46 mouse cellular contexts compared by ENCODE assay signal in genomic region chr9:20828127-20828526, GRCm38 (mm10). TPM values are rescaled to one million over a fixed set of nuclear protein-coding genes. Genes with fewer than 3 reads are reported as not detected.
"Had no signal": no experiment of that assay in that cellular context is flagged by ENCODE, and none has a peak within 500 bp of the region (broad histone marks: within the 10 kb centered on the region; RNA-seq: fewer than 3 reads in every experiment).

No protein-coding gene starts in this region.

- DNase-seq: left cerebral cortex, postnatal 4 days; liver; liver, embryonic 13.5 days; liver, postnatal 0 days; lung, adult 18-20 months; lung, adult 2 months; lung, embryonic 14.5 days; lung, postnatal 10 days; lung, postnatal 14 days; lung, postnatal 36 days; lung, postnatal 4 days had no signal

- H3K9ac ChIP-seq: limb, embryonic 12.5 days; limb, embryonic 13.5 days; limb, embryonic 15.5 days; liver, embryonic 12.5 days; liver, embryonic 13.5 days; liver, embryonic 14.5 days; liver, embryonic 15.5 days; liver, postnatal 0 days; lung, embryonic 14.5 days; lung, embryonic 15.5 days; midbrain, embryonic 12.5 days; midbrain, embryonic 13.5 days; midbrain, embryonic 15.5 days; neural tube, embryonic 12.5 days had no signal

- H3K9me3 ChIP-seq: limb, embryonic 10.5 days; limb, embryonic 12.5 days; limb, embryonic 13.5 days; limb, embryonic 15.5 days; liver, embryonic 12.5 days; liver, embryonic 13.5 days; liver, embryonic 15.5 days; lung, embryonic 15.5 days; midbrain, embryonic 10.5 days; midbrain, embryonic 12.5 days; midbrain, embryonic 13.5 days; midbrain, embryonic 15.5 days; neural tube, embryonic 12.5 days had no signal

- H3K4me3 ChIP-seq: left cerebral cortex, adult 2 months; limb, embryonic 10.5 days; limb, embryonic 12.5 days; limb, embryonic 13.5 days; limb, embryonic 15.5 days; liver, embryonic 12.5 days; liver, embryonic 13.5 days; liver, embryonic 15.5 days; lung, embryonic 15.5 days; midbrain, embryonic 10.5 days; midbrain, embryonic 12.5 days; midbrain, embryonic 13.5 days; midbrain, embryonic 15.5 days; myocyte; neural tube, embryonic 12.5 days had no signal

- H3K36me3 ChIP-seq: limb, embryonic 10.5 days; limb, embryonic 12.5 days; limb, embryonic 13.5 days; limb, embryonic 15.5 days; liver, embryonic 12.5 days; liver, embryonic 13.5 days; liver, embryonic 15.5 days; lung, embryonic 15.5 days; midbrain, embryonic 10.5 days; midbrain, embryonic 12.5 days; midbrain, embryonic 13.5 days; midbrain, embryonic 15.5 days; neural tube, embryonic 12.5 days had no signal

- H3K4me1 ChIP-seq: liver, embryonic 13.5 days; liver, embryonic 15.5 days; lung, embryonic 15.5 days; midbrain, embryonic 12.5 days had no signal

- ATAC-seq: liver, embryonic 12.5 days; liver, postnatal 0 days; lung, postnatal 0 days; midbrain, embryonic 13.5 days; midbrain, embryonic 15.5 days; midbrain, embryonic 16.5 days had no signal

- H3K27me3 ChIP-seq: limb, embryonic 15.5 days; lung, embryonic 15.5 days; midbrain, embryonic 15.5 days had no signal

- H3K27ac ChIP-seq: left cerebral cortex, adult 2 months; limb, embryonic 10.5 days; limb, embryonic 12.5 days; limb, embryonic 13.5 days; limb, embryonic 15.5 days; liver, embryonic 12.5 days; liver, embryonic 13.5 days; liver, embryonic 14.5 days; liver, embryonic 15.5 days; lung, embryonic 15.5 days; macrophage; midbrain, embryonic 10.5 days; midbrain, embryonic 12.5 days; midbrain, embryonic 13.5 days; midbrain, embryonic 15.5 days; neural tube, embryonic 12.5 days had no signal

- H3K4me2 ChIP-seq: limb, embryonic 12.5 days; limb, embryonic 13.5 days; limb, embryonic 15.5 days; liver, embryonic 11.5 days; liver, embryonic 12.5 days; liver, embryonic 13.5 days; liver, embryonic 15.5 days; lung, embryonic 14.5 days; lung, embryonic 15.5 days; midbrain, embryonic 12.5 days; midbrain, embryonic 13.5 days; midbrain, embryonic 15.5 days; neural tube, embryonic 12.5 days had no signal

RNA-seq across cellular contexts. Expression of gene Rdh8, which starts 9.8 kb away (rescaled TPM):
- total RNA-seq: left cerebral cortex, adult 18-20 months; left cerebral cortex, adult 2 months; left cerebral cortex, adult 8-10 months; left cerebral cortex, postnatal 10 days; left cerebral cortex, postnatal 14 days; left cerebral cortex, postnatal 25 days; left cerebral cortex, postnatal 36 days; left cerebral cortex, postnatal 4 days; liver, adult 2 months; megakaryocyte progenitor cell, adult 5-6 weeks; megakaryocyte-erythroid progenitor cell, adult 5-6 weeks; midbrain, postnatal 0 days; monocyte, adult 5-6 weeks had no signal
- polyA plus RNA-seq: limb, embryonic 10.5 days; limb, embryonic 11.5 days; limb, embryonic 12.5 days; limb, embryonic 13.5 days; limb, embryonic 14.5 days; limb, embryonic 15.5 days; liver, adult 2 months; liver, embryonic 11.5 days; liver, embryonic 12.5 days; liver, embryonic 13.5 days; liver, embryonic 14.5 days; liver, embryonic 15.5 days; liver, embryonic 16.5 days; liver, postnatal 0 days; lung, adult 2 months; lung, embryonic 14.5 days; lung, embryonic 15.5 days; lung, embryonic 16.5 days; lung, postnatal 0 days; macrophage; midbrain, embryonic 10.5 days; midbrain, embryonic 12.5 days; midbrain, embryonic 13.5 days; midbrain, embryonic 15.5 days; midbrain, embryonic 16.5 days; midbrain, postnatal 0 days; myocyte; neural tube, embryonic 11.5 days; neural tube, embryonic 12.5 days had no signal

RNA-seq across cellular contexts. Expression of gene Col5a3, which starts 13.3 kb away (rescaled TPM):
- total RNA-seq: megakaryocyte-erythroid progenitor cell, adult 5-6 weeks; monocyte, adult 5-6 weeks had no signal
- polyA plus RNA-seq: macrophage had no signal
